Mouse (Mus musculus): ENCODE measurements at regions not wholly inside any gene's neighbourhood (a gene's known extent, or its start where the extent isn't known, plus 50 kb on each side); places are given as distances from the start of the nearest gene placed in this dataset.
A peak's percentile ranks its signal among the peaks of the same experiment; 100 is the strongest.

DNA sequence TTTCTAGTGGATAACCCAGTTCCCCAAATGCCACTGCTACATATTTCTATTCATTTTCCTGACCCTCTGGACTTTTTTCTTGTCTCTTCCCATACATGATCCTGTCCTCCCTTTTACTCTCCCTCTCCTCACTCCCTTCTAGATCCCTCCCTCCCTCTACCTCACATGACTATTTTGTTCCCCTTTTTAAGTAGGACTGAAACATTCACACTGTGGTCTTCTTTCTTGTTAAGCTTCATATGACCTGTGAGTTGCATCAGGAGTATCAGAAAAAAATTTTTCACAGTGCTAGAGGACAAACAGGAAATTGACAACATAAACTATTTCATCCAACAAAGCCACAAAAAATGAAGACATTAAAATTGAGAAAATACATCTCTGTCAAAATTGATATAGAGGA, 797.5 kb downstream of the Ndufa4 start:
- no peak for DNase-seq

DNA sequence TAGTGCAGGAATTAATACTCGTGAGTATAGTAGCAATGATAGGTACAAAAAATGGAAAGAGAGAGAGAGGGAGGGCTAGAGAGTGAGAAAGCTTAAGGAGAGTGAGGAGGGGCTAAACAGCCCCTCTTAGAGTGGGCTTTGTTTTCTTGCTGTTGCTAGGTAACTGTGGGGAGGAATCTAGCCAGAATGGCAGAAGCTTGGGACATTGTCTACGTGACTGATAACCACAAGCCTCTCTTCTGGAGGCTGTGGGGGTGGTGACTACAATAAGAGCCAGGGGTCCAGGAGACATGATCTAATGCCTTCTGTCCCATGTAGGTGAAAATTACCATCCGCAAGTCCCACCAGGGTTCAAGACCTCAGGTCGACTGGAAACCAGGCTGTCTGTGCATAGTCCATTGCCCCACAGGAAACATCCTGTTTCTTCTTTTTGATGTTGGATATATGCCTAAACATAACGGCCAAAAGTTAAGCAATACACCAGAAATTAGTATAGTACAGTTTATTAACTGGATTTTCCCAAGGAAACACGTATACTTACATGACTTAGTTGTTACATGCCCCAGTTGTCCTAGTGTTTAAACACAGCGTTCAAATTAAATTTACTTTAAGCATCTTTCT, 798.8 kb downstream of the Ndufa4 start:
- no peak for DNase-seq

DNA sequence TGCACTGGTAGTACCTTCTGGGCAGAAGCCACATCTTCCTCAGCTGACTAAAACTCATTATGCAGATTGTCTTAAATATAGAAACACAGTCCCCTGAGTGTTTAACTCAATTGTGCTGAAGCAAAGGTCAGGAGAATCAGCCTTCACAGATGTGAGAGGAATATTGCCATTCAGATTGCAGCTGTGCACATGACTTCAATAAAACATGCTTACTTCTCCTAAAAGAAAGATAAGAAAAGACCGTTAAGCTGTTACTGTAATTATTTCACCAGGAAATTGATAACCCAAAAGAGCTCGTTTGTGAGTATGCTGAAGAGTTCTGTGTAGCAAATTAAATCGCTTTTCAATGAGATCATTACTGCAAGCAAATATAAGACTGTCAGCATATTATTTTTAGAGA, 803.9 kb downstream of the Ndufa4 start:
- no peak for DNase-seq

DNA sequence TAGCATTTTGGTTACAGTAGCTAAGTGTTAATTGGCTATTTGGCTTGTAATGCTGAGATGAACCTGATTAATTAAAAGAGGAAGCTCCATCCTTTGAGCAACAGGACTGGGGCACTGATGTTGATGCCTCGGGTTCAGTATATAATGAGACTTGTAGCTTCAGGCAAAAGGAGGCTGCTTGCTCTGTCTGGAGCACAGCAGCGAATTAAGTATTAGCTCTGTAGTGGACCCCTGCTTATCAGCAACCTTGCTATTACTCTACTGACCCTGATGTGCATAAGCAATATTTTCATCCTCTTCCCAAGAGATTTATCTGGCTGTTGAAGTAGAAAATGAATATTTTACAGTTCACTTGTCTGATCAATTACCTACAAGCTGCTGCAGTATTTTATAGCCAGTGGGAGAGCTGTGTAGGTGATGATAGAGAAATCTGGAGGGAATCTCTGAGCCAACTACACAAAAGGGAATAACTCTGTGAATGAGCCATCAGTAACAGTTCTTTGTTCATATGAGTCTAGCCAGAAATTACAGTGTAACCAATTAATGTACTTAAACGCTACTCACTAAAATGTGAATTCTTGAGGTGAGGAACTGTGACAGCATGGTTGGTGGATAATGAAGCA, 846.2 kb downstream of the Ndufa4 start:
- DNase-seq, result peak; percentile 38

Measured in retina, postnatal 1 day (tissue).